Mouse (Mus musculus) brain, embryonic 14.5 days (tissue): ENCODE measurements around the gene Tab2.

Experiments
- CTCF ChIP-seq: fragments of 200-500 bp; IDR thresholded peaks from 2 replicates; pipeline ENCODE4 v1.5.1; 2012; ENCODE audit warnings: inconsistent platforms, mild to moderate bottlenecking, moderate library complexity, borderline replicate concordance; ENCODE audit not compliant: insufficient read depth, insufficient read length; ENCODE audit errors: extremely low read depth
- POLR2A ChIP-seq: fragments of 200-500 bp; IDR thresholded peaks from 2 replicates; pipeline ENCODE4 v1.6.1; 2012; ENCODE audit warnings: mild to moderate bottlenecking, inconsistent platforms, borderline replicate concordance; ENCODE audit not compliant: poor library complexity, insufficient read depth, insufficient read length, severe bottlenecking; ENCODE audit errors: extremely low read depth

DNA sequence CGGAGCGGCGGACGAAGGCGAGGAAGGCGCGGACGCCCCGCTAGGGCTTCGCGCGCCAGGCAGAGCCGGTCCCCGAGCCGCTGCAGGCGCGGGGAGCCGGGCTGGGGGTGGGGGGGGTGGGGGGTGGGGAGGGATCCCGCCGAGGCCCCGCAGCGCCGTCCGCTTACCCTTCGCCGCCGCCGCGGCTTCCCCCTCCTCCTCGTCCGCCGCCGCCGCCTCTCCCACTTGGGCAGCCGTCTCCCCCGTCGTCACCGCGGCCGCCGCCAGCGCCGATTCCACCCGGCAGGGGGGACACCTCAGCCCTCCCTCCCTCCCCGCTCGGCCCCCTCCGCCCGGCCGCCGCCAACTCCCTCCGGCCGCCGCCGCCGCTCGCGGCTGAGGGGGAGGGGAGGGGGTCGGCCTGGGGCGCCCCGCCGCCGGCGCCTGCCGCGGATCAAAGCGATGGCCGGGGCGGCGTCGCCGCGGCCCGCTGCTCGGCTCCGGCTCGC, 352 bp downstream of the Tab2 start:
- TF ChIP-seq POLR2A (no peak), CTCF (no peak)
